Mouse (Mus musculus): ENCODE measurements around the gene Bod1. TPM values are rescaled to one million over a fixed set of nuclear protein-coding genes. Genes with fewer than 3 reads are reported as not detected.

Gene Bod1
- polyA plus RNA-seq, 1 experiment from 2014 or later = 102 TPM

GRCm38 (mm10) chr11:31676661-31677252 is 5.1 kb upstream of the Bod1 start:
- 84% methylated on average over 3 of the region's 3 CpGs for WGBS
- Histone ChIP-seq H3K27me3 (replicated peaks; ENCODE audit: control insufficient read depth, insufficient read depth, low read length) (no peaks in the 10 kb centered on the region), H3K4me1 (ENCODE audit: control insufficient read depth, insufficient read depth, low read length) (peaks cover 5% of the 10 kb centered on the region; the same call in 1 of the 2 replicates), H3K27ac (replicated peaks; ENCODE audit: low read depth, low read length) (no peak overlapping the region), H3K4me2 (ENCODE audit: low read depth, low read length) (no peak overlapping the region), H3K4me3 (ENCODE audit: low read depth, low read length) (no peak overlapping the region), H3K9me3 (ENCODE audit: control insufficient read depth, low read length) (no peaks in the 10 kb centered on the region), H3K36me3 (ENCODE audit: control insufficient read depth, insufficient read depth, low read length) (no peaks in the 10 kb centered on the region), H3K9ac (ENCODE audit: low read depth, low read length) (no peak overlapping the region)
- ATAC-seq (ENCODE audit: low read depth) (no peak), DNase-seq (ENCODE audit: low spot score) (no peak)

GRCm38 (mm10) chr11:31675430-31675829 is 3.7 kb upstream of the Bod1 start:
- H3K9me3 ChIP-seq (ENCODE audit: control insufficient read depth, low read length) = no peaks in the 10 kb centered on the region
- H3K4me1 ChIP-seq (ENCODE audit: control insufficient read depth, insufficient read depth, low read length) = peaks cover 9% of the 10 kb centered on the region; the same call in 1 of the 2 replicates
- no peak overlapping the region for H3K9ac ChIP-seq (ENCODE audit: low read depth, low read length)
- ATAC-seq (ENCODE audit: low read depth) (no peak), DNase-seq (ENCODE audit: low spot score) (peak; percentile 66)
- H3K36me3 ChIP-seq (ENCODE audit: control insufficient read depth, insufficient read depth, low read length) = no peaks in the 10 kb centered on the region
- no peaks in the 10 kb centered on the region for H3K27me3 ChIP-seq (replicated peaks; ENCODE audit: control insufficient read depth, insufficient read depth, low read length)
- no peak overlapping the region for H3K4me3 ChIP-seq (ENCODE audit: low read depth, low read length)
- H3K4me2 ChIP-seq (ENCODE audit: low read depth, low read length) = no peak overlapping the region
- WGBS = 53% methylated on average over 2 of the region's 2 CpGs
- H3K27ac ChIP-seq (replicated peaks; ENCODE audit: low read depth, low read length) = no peak overlapping the region

- no peak for ATAC-seq (ENCODE audit: low read depth)
- Histone ChIP-seq H3K27me3 (replicated peaks; ENCODE audit: control insufficient read depth, insufficient read depth, low read length) (no peaks in the 10 kb centered on the region), H3K4me2 (ENCODE audit: low read depth, low read length) (peak overlapping the region; percentile 80), H3K4me1 (ENCODE audit: control insufficient read depth, insufficient read depth, low read length) (peaks cover 13% of the 10 kb centered on the region; the same call in 1 of the 2 replicates), H3K27ac (replicated peaks; ENCODE audit: low read depth, low read length) (no peak overlapping the region), H3K4me3 (ENCODE audit: low read depth, low read length) (peak overlapping the region; percentile 67), H3K9me3 (ENCODE audit: control insufficient read depth, low read length) (no peaks in the 10 kb centered on the region), H3K9ac (ENCODE audit: low read depth, low read length) (peak overlapping the region; percentile 96), H3K36me3 (ENCODE audit: control insufficient read depth, insufficient read depth, low read length) (peaks cover 21% of the 10 kb centered on the region)
- no peak for DNase-seq (ENCODE audit: low spot score)
- 10% methylated on average over 9 of the region's 9 CpGs for WGBS
These were observed 482 bp upstream of the Bod1 start for GRCm38 (mm10) chr11:31672170-31672563.

- DNase-seq (ENCODE audit: low spot score) (no peak), ATAC-seq (ENCODE audit: low read depth) (no peak)
- H3K9ac ChIP-seq (ENCODE audit: low read depth, low read length) = no peak overlapping the region
- H3K9me3 ChIP-seq (ENCODE audit: control insufficient read depth, low read length) = no peaks in the 10 kb centered on the region
- H3K4me3 ChIP-seq (ENCODE audit: low read depth, low read length) = peak overlapping the region; percentile 67
- no peaks in the 10 kb centered on the region for H3K27me3 ChIP-seq (replicated peaks; ENCODE audit: control insufficient read depth, insufficient read depth, low read length)
- WGBS = 68% methylated on average over 5 of the region's 5 CpGs
- H3K4me2 ChIP-seq (ENCODE audit: low read depth, low read length) = peak overlapping the region; percentile 51
- H3K27ac ChIP-seq (replicated peaks; ENCODE audit: low read depth, low read length) = no peak overlapping the region
- peaks cover 13% of the 10 kb centered on the region; the same call in 1 of the 2 replicates for H3K4me1 ChIP-seq (ENCODE audit: control insufficient read depth, insufficient read depth, low read length)
- peaks cover 38% of the 10 kb centered on the region for H3K36me3 ChIP-seq (ENCODE audit: control insufficient read depth, insufficient read depth, low read length)
These were observed 1.2 kb downstream of the Bod1 start for GRCm38 (mm10) chr11:31670468-31670921.

- Histone ChIP-seq H3K4me3 (ENCODE audit: low read depth, low read length) (no peak overlapping the region), H3K27me3 (replicated peaks; ENCODE audit: control insufficient read depth, insufficient read depth, low read length) (no peaks in the 10 kb centered on the region), H3K9ac (ENCODE audit: low read depth, low read length) (no peak overlapping the region), H3K27ac (replicated peaks; ENCODE audit: low read depth, low read length) (no peak overlapping the region), H3K9me3 (ENCODE audit: control insufficient read depth, low read length) (no peaks in the 10 kb centered on the region), H3K4me1 (ENCODE audit: control insufficient read depth, insufficient read depth, low read length) (peaks cover 13% of the 10 kb centered on the region; the same call in 1 of the 2 replicates), H3K4me2 (ENCODE audit: low read depth, low read length) (no peak overlapping the region), H3K36me3 (ENCODE audit: control insufficient read depth, insufficient read depth, low read length) (peaks cover 49% of the 10 kb centered on the region)
- ATAC-seq (ENCODE audit: low read depth) (no peak), DNase-seq (ENCODE audit: low spot score) (no peak)
- 95% methylated on average over 9 of the region's 9 CpGs for whole genome bisulfite sequencing
These were observed 2.4 kb downstream of the Bod1 start for GRCm38 (mm10) chr11:31669172-31669869.

GRCm38 (mm10) chr11:31664186-31664585 is 7.5 kb downstream of the Bod1 start:
- Histone ChIP-seq H3K9me3 (ENCODE audit: control insufficient read depth, low read length) (no peaks in the 10 kb centered on the region), H3K27ac (replicated peaks; ENCODE audit: low read depth, low read length) (no peak overlapping the region), H3K4me2 (ENCODE audit: low read depth, low read length) (no peak overlapping the region), H3K4me1 (ENCODE audit: control insufficient read depth, insufficient read depth, low read length) (no peaks in the 10 kb centered on the region), H3K4me3 (ENCODE audit: low read depth, low read length) (no peak overlapping the region), H3K27me3 (replicated peaks; ENCODE audit: control insufficient read depth, insufficient read depth, low read length) (no peaks in the 10 kb centered on the region), H3K36me3 (ENCODE audit: control insufficient read depth, insufficient read depth, low read length) (peaks cover 66% of the 10 kb centered on the region), H3K9ac (ENCODE audit: low read depth, low read length) (no peak overlapping the region)
- DNase-seq (ENCODE audit: low spot score) (no peak), ATAC-seq (ENCODE audit: low read depth) (no peak)
- WGBS = 78% methylated on average over 2 of the region's 2 CpGs

- Histone ChIP-seq H3K4me3 (ENCODE audit: low read depth, low read length) (no peak overlapping the region), H3K9ac (ENCODE audit: low read depth, low read length) (no peak overlapping the region), H3K27ac (replicated peaks; ENCODE audit: low read depth, low read length) (no peak overlapping the region), H3K4me2 (ENCODE audit: low read depth, low read length) (no peak overlapping the region), H3K27me3 (replicated peaks; ENCODE audit: control insufficient read depth, insufficient read depth, low read length) (no peaks in the 10 kb centered on the region), H3K9me3 (ENCODE audit: control insufficient read depth, low read length) (no peaks in the 10 kb centered on the region), H3K36me3 (ENCODE audit: control insufficient read depth, insufficient read depth, low read length) (peaks cover 60% of the 10 kb centered on the region), H3K4me1 (ENCODE audit: control insufficient read depth, insufficient read depth, low read length) (no peaks in the 10 kb centered on the region)
- 76% methylated on average over 4 of the region's 4 CpGs for WGBS
- ATAC-seq (ENCODE audit: low read depth) (no peak), DNase-seq (ENCODE audit: low spot score) (no peak)
These were observed 8.2 kb downstream of the Bod1 start for GRCm38 (mm10) chr11:31663501-31663900.

GRCm38 (mm10) chr11:31662872-31663446 is 8.7 kb downstream of the Bod1 start:
- no peak for ATAC-seq (ENCODE audit: low read depth)
- no peaks in the 10 kb centered on the region for H3K4me1 ChIP-seq (ENCODE audit: control insufficient read depth, insufficient read depth, low read length)
- H3K9ac ChIP-seq (ENCODE audit: low read depth, low read length) = no peak overlapping the region
- H3K4me3 ChIP-seq (ENCODE audit: low read depth, low read length) = no peak overlapping the region
- no peaks in the 10 kb centered on the region for H3K9me3 ChIP-seq (ENCODE audit: control insufficient read depth, low read length)
- no peaks in the 10 kb centered on the region for H3K27me3 ChIP-seq (replicated peaks; ENCODE audit: control insufficient read depth, insufficient read depth, low read length)
- H3K36me3 ChIP-seq (ENCODE audit: control insufficient read depth, insufficient read depth, low read length) = peaks cover 56% of the 10 kb centered on the region
- no peak overlapping the region for H3K4me2 ChIP-seq (ENCODE audit: low read depth, low read length)
- DNase-seq (ENCODE audit: low spot score) = no peak
- no peak overlapping the region for H3K27ac ChIP-seq (replicated peaks; ENCODE audit: low read depth, low read length)
- WGBS = 70% methylated on average over 5 of the region's 5 CpGs

All from embryonic facial prominence, embryonic 14.5 days (tissue).